Mouse (Mus musculus): ENCODE measurements at regions not wholly inside any gene's neighbourhood (a gene's known extent, or its start where the extent isn't known, plus 50 kb on each side); places are given as distances from the start of the nearest gene placed in this dataset.

DNA sequence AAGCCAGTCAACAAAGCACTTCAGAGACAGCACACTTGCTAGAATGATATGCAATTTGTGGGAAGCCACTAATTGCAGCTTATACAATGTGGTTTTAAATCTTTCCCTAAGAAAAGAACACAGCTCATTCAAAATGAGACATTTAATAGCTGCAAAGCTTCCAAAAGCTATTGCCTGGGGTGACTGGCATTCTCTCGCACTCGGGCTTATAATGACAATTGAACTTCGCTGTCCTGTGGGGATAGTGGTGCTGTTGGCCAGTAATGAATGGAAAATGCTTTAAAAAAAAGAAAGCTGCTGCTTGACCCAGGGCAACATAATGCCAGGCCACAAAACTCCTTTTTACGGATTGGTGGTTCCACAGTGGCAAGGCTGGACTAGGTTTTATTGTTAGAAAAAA, 321.0 kb upstream of the Mctp2 start:
- TF ChIP-seq MYOD1 (IDR thresholded peaks at IDR 0.05; ENCODE audit: control insufficient read depth, insufficient read length, low read depth), result no peak
- no peak for TF ChIP-seq CTCF (IDR thresholded peaks at IDR 0.05; ENCODE audit: control insufficient read depth, insufficient read depth, insufficient read length)
- TF ChIP-seq MAX (IDR thresholded peaks at IDR 0.05), result no peak
- no peak for TF ChIP-seq USF1 (IDR thresholded peaks at IDR 0.05; ENCODE audit: low read depth)
- TF ChIP-seq MYOG (IDR thresholded peaks at IDR 0.05; ENCODE audit: control insufficient read depth, extremely low read depth, insufficient read length), result no peak
- no peak for TF ChIP-seq FOSL1 (IDR thresholded peaks at IDR 0.05; ENCODE audit: insufficient read depth, low read length, poor library complexity, severe bottlenecking)
- no peak for TF ChIP-seq CEBPB (IDR thresholded peaks at IDR 0.05; ENCODE audit: low read depth)
